Mouse (Mus musculus) 416B (cell line): ENCODE data around the gene Lipt1.

Experiments
- DNase-seq: peaks from one replicate; pipeline ENCODE4 v3.0.0; 2011; ENCODE audit warnings: low read depth

The Lipt1 gene

GRCm38 (mm10) chr1:37899816-37900215 is 28.3 kb downstream of the Lipt1 start:
- DNase-seq: no peak

GRCm38 (mm10) chr1:37900288-37900687 is 28.8 kb downstream of the Lipt1 start:
- no peak for DNase-seq

GRCm38 (mm10) chr1:37903178-37903577 is 31.6 kb downstream of the Lipt1 start:
- peak; percentile 77 for DNase-seq

GRCm38 (mm10) chr1:37912751-37913150 is 41.2 kb downstream of the Lipt1 start:
- no peak for DNase-seq

- DNase-seq: no peak
Observed at GRCm38 (mm10) chr1:37916393-37916792, 44.9 kb downstream of the Lipt1 start, which contains the start of gene Lyg2. Lyg2 (minus strand) TSS chr1:37916493.

- no peak for DNase-seq
Observed at GRCm38 (mm10) chr1:37917666-37918065, 46.1 kb downstream of the Lipt1 start.

GRCm38 (mm10) chr1:37918096-37918495 is 46.6 kb downstream of the Lipt1 start:
- no peak for DNase-seq

GRCm38 (mm10) chr1:37922536-37922935 is 51.0 kb downstream of the Lipt1 start:
- no peak for DNase-seq
